Mouse (Mus musculus): Measurements from ENCODE around the gene Vmn2r9. TPM values are rescaled to one million over a fixed set of nuclear protein-coding genes. Genes with fewer than 3 reads are reported as not detected.
"Not testable (repeated sequence)": the region's sequence is repeated elsewhere in the genome, so short reads cannot be mapped to it uniquely, and the experiment has no call there.

Gene Vmn2r9
- polyA plus RNA-seq, 1 experiment from 2014 or later: 0.02 TPM

GRCm38 (mm10) chr5:108790385-108790784 is 62.0 kb downstream of the Vmn2r9 start:
- peak; percentile 19 for DNase-seq (ENCODE audit: low spot score)

More at GRCm38 (mm10) chr5:108790385-108790784, 62.0 kb downstream of the Vmn2r9 start:
- H3K9me3 ChIP-seq (ENCODE audit: low read length); H3K4me2 ChIP-seq (replicated peaks; ENCODE audit: low read depth, low read length); H3K4me1 ChIP-seq (ENCODE audit: insufficient read depth, low read depth, low read length); H3K4me3 ChIP-seq (ENCODE audit: low read depth, low read length); H3K9ac ChIP-seq (replicated peaks; ENCODE audit: low read depth); ATAC-seq; H3K27ac ChIP-seq (ENCODE audit: low read length); H3K36me3 ChIP-seq (ENCODE audit: insufficient read depth, low read length); H3K27me3 ChIP-seq (replicated peaks; ENCODE audit: insufficient read depth, low read length): not testable (repeated sequence)
- WGBS: 34% methylated on average over 1 of the region's 1 CpGs
- peak; percentile 70 for TF ChIP-seq CTCF (IDR thresholded peaks at IDR 0.05)

Other genes starting within 250 kb of the Vmn2r9 start
- gene Gak, start 222.8 kb downstream of the Vmn2r9 start, polyA plus RNA-seq (2015; fragmentation: Nextera tagmentation; extraction: Ambion mirVana): 36.8 and 39.9 TPM in 2 replicates
- 24.8 and 26.3 TPM in 2 replicates for gene Tmem175, start 222.8 kb downstream of the Vmn2r9 start, polyA plus RNA-seq (2015; fragmentation: Nextera tagmentation; extraction: Ambion mirVana)
- gene Idua, start 192.3 kb downstream of the Vmn2r9 start, polyA plus RNA-seq (2015; fragmentation: Nextera tagmentation; extraction: Ambion mirVana): 7.1 and 8.2 TPM in 2 replicates
- gene Dgkq, start 182.9 kb downstream of the Vmn2r9 start, polyA plus RNA-seq (2015; fragmentation: Nextera tagmentation; extraction: Ambion mirVana): 5.9 and 6.3 TPM in 2 replicates
- 0.10 and 0.19 TPM in 2 replicates for gene Slc26a1, start 177.0 kb downstream of the Vmn2r9 start, polyA plus RNA-seq (2015; fragmentation: Nextera tagmentation; extraction: Ambion mirVana)
- gene Fgfrl1, start 160.2 kb downstream of the Vmn2r9 start, polyA plus RNA-seq (2015; fragmentation: Nextera tagmentation; extraction: Ambion mirVana): 15.8 and 17.4 TPM in 2 replicates
- gene Rnf212, start 77.6 kb downstream of the Vmn2r9 start, polyA plus RNA-seq (2015; fragmentation: Nextera tagmentation; extraction: Ambion mirVana): not detected in 2 replicates
- gene Tmed11, start 57.2 kb downstream of the Vmn2r9 start, polyA plus RNA-seq (2015; fragmentation: Nextera tagmentation; extraction: Ambion mirVana): not detected in 2 replicates
- not detected in 2 replicates for gene Vmn2r8, start 43.8 kb downstream of the Vmn2r9 start, polyA plus RNA-seq (2015; fragmentation: Nextera tagmentation; extraction: Ambion mirVana)
- not detected in 2 replicates for gene Vmn2r10, start 153.9 kb upstream of the Vmn2r9 start, polyA plus RNA-seq (2015; fragmentation: Nextera tagmentation; extraction: Ambion mirVana)
- gene Vmn2r11, start 207.0 kb upstream of the Vmn2r9 start, polyA plus RNA-seq (2015; fragmentation: Nextera tagmentation; extraction: Ambion mirVana): not detected in 2 replicates
- not detected in 2 replicates for gene Vmn2r12, start 245.3 kb upstream of the Vmn2r9 start, polyA plus RNA-seq (2015; fragmentation: Nextera tagmentation; extraction: Ambion mirVana)